Mouse (Mus musculus) liver, embryonic 12.5 days (tissue): ENCODE results near the gene Cdc42se1. TPM values are rescaled to one million over a fixed set of nuclear protein-coding genes. Genes with fewer than 3 reads are reported as not detected.

Experiments used
- ATAC-seq: fragments of 200-750 bp; cut with Nextera tagmentation; 2 replicates; pipeline ENCODE4 v1.8.0; 2017; ENCODE audit warnings: moderate number of reproducible peaks, mild to moderate bottlenecking, moderate library complexity
- H3K27ac ChIP-seq: fragments of 300-500 bp; sonication (generic); 2 replicates; pipeline ENCODE4 v1.5.1; 2016; ENCODE audit warnings: mild to moderate bottlenecking
- H3K27me3 ChIP-seq: fragments of 300-500 bp; sonication (generic); replicated peaks from 2 replicates; pipeline ENCODE4 v1.6.1; 2016; ENCODE audit warnings: mild to moderate bottlenecking, moderate library complexity
- H3K36me3 ChIP-seq: fragments of 300-500 bp; sonication (generic); 2 replicates; pipeline ENCODE4 v1.6.1; 2016; ENCODE audit warnings: mild to moderate bottlenecking, moderate library complexity
- H3K4me1 ChIP-seq: fragments of 300-500 bp; sonication (generic); 2 replicates; pipeline ENCODE4 v1.6.1; 2016
- H3K4me2 ChIP-seq: fragments of 300-500 bp; sonication (generic); 2 replicates; pipeline ENCODE4 v1.6.1; 2016; ENCODE audit warnings: mild to moderate bottlenecking, moderate library complexity
- H3K4me3 ChIP-seq: fragments of 300-500 bp; sonication (generic); 2 replicates; pipeline ENCODE4 v1.5.1; 2016; ENCODE audit warnings: mild to moderate bottlenecking, moderate library complexity
- H3K9ac ChIP-seq: fragments of 300-500 bp; sonication (generic); 2 replicates; pipeline ENCODE4 v1.6.1; 2016; ENCODE audit warnings: mild to moderate bottlenecking, moderate library complexity
- H3K9me3 ChIP-seq: fragments of 300-500 bp; sonication (generic); replicated peaks from 2 replicates; pipeline ENCODE4 v1.6.1; 2016; ENCODE audit warnings: mild to moderate bottlenecking, moderate library complexity
- WGBS: fragments of 180-500 bp; shearing (Covaris S2); methylation state at CpG from one replicate; pipeline ENCODE4 v1.1.7; 2016; ENCODE audit not compliant: insufficient replicate concordance; 5-methylcytosine and 5-hydroxymethylcytosine counted together
- polyA plus RNA-seq: library from polyadenylated mRNA; unstranded; fragments of >200 nt; fragmentation: Nextera tagmentation; extraction: Ambion mirVana; gene quantifications from 2 replicates; pipeline ENCODE4 v1.2.1, GENCODE M21; 2016

Gene Cdc42se1
- polyA plus RNA-seq, 1 experiment from 2014 or later, result 60.9 TPM

DNA sequence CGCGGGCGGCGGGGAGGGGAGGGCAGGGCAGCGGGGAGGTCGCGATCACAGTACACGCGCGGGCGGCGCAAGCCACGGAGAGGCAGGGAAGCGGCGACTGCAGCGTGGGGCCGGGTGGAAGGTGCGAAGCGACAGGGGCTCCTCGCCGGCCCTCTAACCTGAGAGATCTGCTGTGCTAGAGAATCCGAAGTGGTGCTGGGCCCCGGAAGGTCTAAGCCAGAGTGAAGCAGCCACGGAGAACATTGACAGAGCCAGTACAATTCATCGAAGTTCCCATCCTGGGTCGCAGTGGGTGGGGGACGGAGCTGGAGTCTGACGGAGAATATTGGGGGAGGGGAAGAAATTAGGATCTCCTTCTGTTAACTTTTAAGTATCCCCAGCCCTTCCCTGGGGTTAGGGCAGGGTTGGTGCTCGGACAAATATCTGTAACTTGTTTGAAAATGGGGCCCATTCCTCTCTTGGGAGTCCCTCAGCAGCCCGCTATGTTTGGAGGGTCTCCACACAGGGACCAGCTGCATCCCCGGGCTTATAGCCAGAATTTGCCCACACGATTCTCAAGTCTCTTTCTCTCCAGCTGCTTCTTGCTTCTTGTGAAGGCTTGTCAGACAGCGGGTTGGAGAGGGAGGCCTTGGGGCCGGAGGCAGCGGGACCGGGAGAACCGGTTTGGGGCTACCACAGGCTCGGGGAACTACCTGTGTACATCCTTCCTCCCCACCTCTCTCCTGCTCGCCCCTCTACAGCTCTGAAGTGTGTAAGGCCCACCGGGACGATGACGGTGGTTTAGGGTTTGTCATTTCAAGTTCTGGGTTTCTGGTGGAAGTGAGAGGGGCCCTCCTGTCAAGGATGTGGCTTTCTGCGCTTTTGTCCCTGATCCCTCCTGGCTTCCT lies 605 bp downstream of the Cdc42se1 start:
- Histone ChIP-seq H3K27me3 (no peaks in the 10 kb centered on the region), H3K4me1 (peaks cover 60% of the 10 kb centered on the region), H3K36me3 (peaks cover 47% of the 10 kb centered on the region), H3K4me2 (peak overlapping the region; percentile 95), H3K9me3 (no peaks in the 10 kb centered on the region), H3K27ac (peak overlapping the region; percentile 86), H3K4me3 (peak overlapping the region; percentile 70), H3K9ac (peak overlapping the region; percentile 87)
- WGBS, result under 1% methylated on average over 43 of the region's 43 CpGs
- peak; percentile 27 for ATAC-seq

- Histone ChIP-seq H3K9ac (peak overlapping the region; percentile 87), H3K4me1 (peaks cover 60% of the 10 kb centered on the region)
- ATAC-seq, result no peak
Measured at GRCm38 (mm10) chr3:95229781-95230494, 1.4 kb downstream of the Cdc42se1 start.

DNA sequence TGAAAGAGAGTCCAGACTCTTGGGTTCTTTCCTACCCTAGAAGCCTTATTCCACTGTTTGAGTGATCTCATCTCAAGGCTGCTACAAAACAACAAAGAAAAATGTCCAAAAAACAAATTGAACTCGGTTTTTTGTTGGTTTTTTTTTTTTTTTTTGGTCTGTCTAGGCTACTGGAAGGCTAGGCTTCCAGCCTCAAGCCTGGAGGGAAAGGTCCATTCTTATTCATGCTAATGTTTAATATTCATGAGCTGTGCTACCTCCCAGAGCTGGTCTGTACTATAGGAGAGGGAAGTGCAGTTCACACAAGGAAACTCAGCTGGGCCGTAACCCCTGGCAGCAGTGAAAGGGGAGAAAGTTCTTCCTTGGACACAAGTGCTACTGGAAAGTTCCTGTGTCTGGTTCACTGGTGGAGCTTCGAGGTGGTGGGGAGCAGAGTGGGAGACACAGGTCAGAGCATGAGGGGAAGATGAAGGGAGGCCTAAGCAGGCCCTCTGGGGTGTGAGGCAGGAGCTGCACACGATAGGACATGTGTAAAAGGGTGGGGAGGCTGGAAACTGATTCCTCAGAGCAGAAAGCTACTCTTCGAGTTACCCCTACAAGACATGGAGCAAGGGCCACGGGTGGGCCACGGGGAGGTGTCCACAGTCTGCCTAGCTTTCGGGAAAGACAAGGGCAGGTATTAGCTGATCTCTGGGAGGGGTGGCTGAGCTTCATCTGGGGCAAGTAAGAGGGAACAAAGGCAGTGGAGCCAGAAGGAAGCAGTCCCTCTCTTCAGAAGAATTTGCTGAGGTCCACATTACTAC lies 2.2 kb downstream of the Cdc42se1 start:
- Histone ChIP-seq H3K4me1 (peaks cover 58% of the 10 kb centered on the region), H3K4me2 (peak overlapping the region; percentile 95), H3K27ac (peak overlapping the region; percentile 86), H3K27me3 (no peaks in the 10 kb centered on the region), H3K9ac (peak overlapping the region; percentile 87), H3K4me3 (peak overlapping the region; percentile 70), H3K9me3 (no peaks in the 10 kb centered on the region), H3K36me3 (peaks cover 49% of the 10 kb centered on the region)
- peak; percentile 31 for ATAC-seq
- WGBS, result 21% methylated on average over 8 of the region's 8 CpGs

More at GRCm38 (mm10) chr3:95229781-95230494, 1.4 kb downstream of the Cdc42se1 start:
- peak overlapping the region; percentile 95 for H3K4me2 ChIP-seq
- H3K27ac ChIP-seq, result peak overlapping the region; percentile 86
- peak overlapping the region; percentile 70 for H3K4me3 ChIP-seq
- H3K9me3 ChIP-seq, result no peaks in the 10 kb centered on the region
- H3K36me3 ChIP-seq, result peaks cover 49% of the 10 kb centered on the region
- no peaks in the 10 kb centered on the region for H3K27me3 ChIP-seq
- under 1% methylated on average over 13 of the region's 13 CpGs for WGBS

- peaks cover 52% of the 10 kb centered on the region for H3K4me1 ChIP-seq
- no peaks in the 10 kb centered on the region for H3K9me3 ChIP-seq
- H3K36me3 ChIP-seq, result peaks cover 53% of the 10 kb centered on the region
- peak within 1 kb of the TSS; percentile 87 for H3K9ac ChIP-seq
- peak within 1 kb of the TSS; percentile 86 for H3K27ac ChIP-seq
- peak; percentile 19; the same call in 1 of the 2 replicates for ATAC-seq
- WGBS, result 43% methylated on average over 13 of the region's 13 CpGs
- peak within 1 kb of the TSS; percentile 70 for H3K4me3 ChIP-seq
- H3K4me2 ChIP-seq, result peak within 1 kb of the TSS; percentile 95
- H3K27me3 ChIP-seq, result no peaks in the 10 kb centered on the region
Measured at GRCm38 (mm10) chr3:95231298-95232221, 3.0 kb downstream of the Cdc42se1 start, which contains the start of gene Mllt11. Gene Mllt11, minus strand, starts transcription at chr3:95232171.

DNA sequence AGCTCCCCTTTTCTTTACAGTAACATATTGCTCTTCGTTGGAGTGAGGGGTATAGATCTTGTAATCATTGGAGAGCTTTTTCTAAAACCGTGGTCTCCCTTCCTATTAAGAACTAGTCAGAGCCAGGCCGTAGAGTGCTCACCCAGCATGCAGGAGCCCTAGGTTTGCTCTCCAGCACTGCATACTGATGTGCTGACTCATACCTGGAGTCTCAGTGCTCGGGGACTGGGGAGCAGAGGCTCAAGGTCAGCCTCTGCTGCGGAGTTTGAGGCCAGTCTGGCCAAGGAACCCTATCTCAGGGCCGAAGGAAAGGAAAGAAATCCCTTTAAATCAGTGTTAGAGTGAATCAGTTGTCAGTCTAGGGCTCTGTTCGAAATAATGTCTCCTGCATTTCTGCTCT lies 4.2 kb downstream of the Cdc42se1 start:
- 76% methylated on average over 7 of the region's 7 CpGs for WGBS
- no peak overlapping the region for H3K9ac ChIP-seq
- no peak overlapping the region; the same call in 1 of the 2 replicates for H3K27ac ChIP-seq
- H3K4me1 ChIP-seq, result peaks cover 46% of the 10 kb centered on the region
- no peak overlapping the region for H3K4me2 ChIP-seq
- H3K9me3 ChIP-seq, result no peaks in the 10 kb centered on the region
- no peaks in the 10 kb centered on the region for H3K27me3 ChIP-seq
- no peak for ATAC-seq
- H3K36me3 ChIP-seq, result peaks cover 66% of the 10 kb centered on the region
- no peak overlapping the region for H3K4me3 ChIP-seq

- H3K36me3 ChIP-seq, result peaks cover 72% of the 10 kb centered on the region
- no peak overlapping the region for H3K4me2 ChIP-seq
Measured at GRCm38 (mm10) chr3:95233303-95233980, 4.9 kb downstream of the Cdc42se1 start.

DNA sequence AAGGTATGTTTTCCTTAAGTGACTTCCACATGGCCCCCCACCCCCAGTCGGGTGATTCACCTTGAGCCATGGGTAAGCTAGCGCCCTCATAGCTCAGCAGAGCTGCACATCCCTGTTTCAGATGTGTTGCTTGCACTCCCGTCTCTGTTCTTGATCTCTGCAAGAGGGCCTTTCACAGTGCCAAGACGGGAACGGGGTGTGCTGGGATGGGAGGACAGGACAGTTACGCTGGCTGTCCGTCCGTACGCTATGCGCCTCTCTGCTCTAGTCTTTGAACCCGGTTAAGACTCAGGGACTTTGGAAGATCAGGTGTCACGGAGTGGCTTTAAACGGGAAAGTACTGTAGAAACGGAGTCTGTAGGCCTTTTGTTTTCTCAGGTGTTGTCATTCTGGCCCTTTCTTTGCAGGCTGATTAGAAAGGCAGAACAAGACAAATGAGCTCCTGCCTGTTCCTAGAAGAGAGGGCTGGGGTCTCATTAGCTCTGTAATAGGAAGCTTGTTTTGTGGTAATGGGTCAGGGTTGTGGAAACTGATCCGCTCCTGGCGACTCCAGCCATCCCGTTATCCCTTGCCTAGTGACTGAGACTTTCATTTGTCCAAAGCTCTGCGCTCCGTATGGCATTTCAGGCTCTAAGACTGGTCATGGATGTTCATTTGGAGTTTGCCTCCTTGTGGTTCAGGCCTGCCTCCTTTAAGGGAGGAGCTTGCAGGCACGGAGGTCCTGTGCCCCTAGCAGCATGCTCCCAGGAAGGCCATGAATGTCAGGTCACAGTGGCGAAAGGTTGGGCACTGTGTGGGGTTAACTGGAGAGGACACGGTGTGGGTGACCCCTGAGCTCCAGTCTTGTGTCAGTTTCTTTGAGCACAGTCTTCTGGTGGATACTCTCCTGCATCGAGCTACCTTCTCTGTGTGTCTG lies 7.1 kb downstream of the Cdc42se1 start:
- Histone ChIP-seq H3K9ac (no peak overlapping the region), H3K36me3 (peaks cover 73% of the 10 kb centered on the region), H3K27me3 (no peaks in the 10 kb centered on the region), H3K27ac (no peak overlapping the region), H3K4me1 (peaks cover 35% of the 10 kb centered on the region), H3K9me3 (no peaks in the 10 kb centered on the region), H3K4me2 (no peak overlapping the region), H3K4me3 (no peak overlapping the region)
- ATAC-seq, result no peak
- WGBS, result 87% methylated on average over 23 of the region's 23 CpGs

More at GRCm38 (mm10) chr3:95233303-95233980, 4.9 kb downstream of the Cdc42se1 start:
- Histone ChIP-seq H3K27me3 (no peaks in the 10 kb centered on the region), H3K9me3 (no peaks in the 10 kb centered on the region), H3K4me3 (no peak overlapping the region), H3K4me1 (peaks cover 42% of the 10 kb centered on the region), H3K9ac (no peak overlapping the region), H3K27ac (no peak overlapping the region)
- no peak for ATAC-seq
- 87% methylated on average over 16 of the region's 16 CpGs for WGBS

DNA sequence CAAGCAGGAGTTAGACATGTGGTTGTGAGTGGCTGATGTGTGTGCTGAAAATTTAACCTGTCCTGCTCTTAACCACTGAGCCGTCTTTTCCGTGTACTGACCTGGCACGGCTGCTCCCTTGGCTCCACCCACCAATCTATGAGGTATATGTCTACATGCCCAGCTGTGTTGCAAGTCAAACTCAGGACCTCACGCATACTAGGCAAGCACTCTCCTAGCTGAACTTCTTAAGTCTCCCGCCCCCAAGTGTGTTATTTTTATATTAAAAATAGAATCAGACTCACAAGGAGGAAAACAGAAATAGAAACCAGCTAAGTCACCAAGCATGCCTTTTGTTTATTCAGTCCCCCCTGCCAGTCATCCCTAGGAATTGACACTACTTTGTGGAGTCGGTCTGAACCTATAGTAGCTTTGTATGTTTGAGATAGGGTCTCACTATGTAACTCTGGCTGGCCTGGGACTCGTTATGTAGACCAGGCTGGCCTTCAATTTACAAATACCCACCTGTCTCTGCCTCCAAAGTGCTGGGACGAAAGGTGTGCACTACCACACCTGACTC lies 9.1 kb downstream of the Cdc42se1 start:
- Histone ChIP-seq H3K4me1 (peaks cover 19% of the 10 kb centered on the region), H3K36me3 (peaks cover 59% of the 10 kb centered on the region), H3K9me3 (no peaks in the 10 kb centered on the region), H3K9ac (no peak overlapping the region), H3K4me2 (no peak overlapping the region), H3K27ac (no peak overlapping the region), H3K27me3 (no peaks in the 10 kb centered on the region), H3K4me3 (no peak overlapping the region)
- ATAC-seq, result no peak
- WGBS, result 83% methylated on average over 8 of the region's 8 CpGs

- no peak for ATAC-seq
- no peaks in the 10 kb centered on the region for H3K9me3 ChIP-seq
- H3K4me2 ChIP-seq, result no peak overlapping the region
- no peak overlapping the region for H3K9ac ChIP-seq
- H3K4me3 ChIP-seq, result no peak overlapping the region
- 71% methylated on average over 6 of the region's 6 CpGs for WGBS
- H3K36me3 ChIP-seq, result peaks cover 45% of the 10 kb centered on the region
- no peak overlapping the region for H3K27ac ChIP-seq
- peaks cover 12% of the 10 kb centered on the region for H3K4me1 ChIP-seq
- no peaks in the 10 kb centered on the region for H3K27me3 ChIP-seq
Measured at GRCm38 (mm10) chr3:95239022-95239421, 10.5 kb downstream of the Cdc42se1 start.
